Mouse (Mus musculus): Measurements from ENCODE around the gene Itgae. TPM values are rescaled to one million over a fixed set of nuclear protein-coding genes. Genes with fewer than 3 reads are reported as not detected.

Itgae gene
- total and polyA plus RNA-seq, 3 experiments, result 0.17 to 0.26 (median 0.21) TPM

GRCm38 (mm10) chr11:73137591-73138501 is 47.5 kb downstream of the Itgae start, which contains the start of gene Haspin:
Gene Haspin, minus strand, starts transcription at chr11:73138294.
- Histone ChIP-seq H3K4me3 (replicated peaks in 1 of 3; ENCODE audit: low read depth in 2 of 3, low read length in 2 of 3, poor library complexity in 1 of 3) (peak within 1 kb of the TSS; percentile 80 to 97 (median 93)), H3K79me2 (replicated peaks; ENCODE audit: control insufficient read depth, extremely low read depth, insufficient read depth, poor library complexity, severe bottlenecking) (peaks cover 50% of the 10 kb centered on the region), H3K4me1 (ENCODE audit: control insufficient read depth in 1 of 2, insufficient read depth in 2 of 2) (peaks cover 6 to 40% of the 10 kb centered on the region in 2 experiments; a peak in 2 of 4 replicates), H3K36me3 (replicated peaks in 1 of 2; ENCODE audit: control insufficient read depth in 1 of 2, insufficient read depth in 1 of 2, low read length in 1 of 2) (peaks cover 0 to 23% of the 10 kb centered on the region in 2 experiments), H3K9ac (ENCODE audit: insufficient read depth, low read depth) (peak within 1 kb of the TSS; percentile 89), H3K27ac (ENCODE audit: insufficient read depth, low read depth) (peak within 1 kb of the TSS; percentile 1; the same call in 1 of the 2 replicates), H3K27me3 (replicated peaks) (peaks cover 6% of the 10 kb centered on the region), H3K4me2 (ENCODE audit: insufficient read depth, low read depth, poor library complexity, severe bottlenecking) (peak within 1 kb of the TSS; percentile 99), H3K9me3 (replicated peaks; ENCODE audit: low read length) (no peaks in the 10 kb centered on the region)
- in situ Hi-C loops (cut with MboI; ENCODE audit: low pct_ligation_motif_present, low pct_unique_long_range_greater_than_20kb, low sequenced_read_pairs) (loop anchor here (10.0 to 25.0 kb wide), 2 partner anchors 147 to 1224 kb away; partner anchors contain the start of genes Olfr411 and Olfr412), dilution Hi-C loops (cut with MboI; ENCODE audit: extremely low pct_ligation_motif_present, extremely low pct_unique_long_range_greater_than_20kb, low sequenced_read_pairs) (no loop called here)
- peak; percentile 93 for DNase-seq (ENCODE audit: extremely low read depth)
- no peak for TF ChIP-seq ZNF384 (IDR thresholded peaks at IDR 0.05; ENCODE audit: low read depth, low read length)
- TF ChIP-seq MAX (IDR thresholded peaks at IDR 0.05; ENCODE audit: low read length), result peak; percentile 53; the same call in 1 of the 2 replicates
- no peak for TF ChIP-seq PAX5 (IDR thresholded peaks at IDR 0.05; ENCODE audit: low read length)
- peak; percentile 78; the same call in 1 of the 2 replicates for TF ChIP-seq MEF2A (IDR thresholded peaks at IDR 0.05; ENCODE audit: borderline replicate concordance, low read depth, low read length)
- TF ChIP-seq RCOR1 (conservative IDR thresholded peaks at IDR 0.05; ENCODE audit: low read depth, low read length), result no peak
- TF ChIP-seq E2F4 (IDR thresholded peaks at IDR 0.05; ENCODE audit: insufficient replicate concordance, low read depth, low read length), result peak; percentile 74; the same call in 1 of the 2 replicates
- TF ChIP-seq TCF12 (IDR thresholded peaks at IDR 0.05; ENCODE audit: low read depth, low read length), result peak; percentile 95
- TF ChIP-seq ETS1 (conservative IDR thresholded peaks at IDR 0.05; ENCODE audit: low read depth, low read length), result no peak
- TF ChIP-seq RAD21 (IDR thresholded peaks at IDR 0.05; ENCODE audit: low read depth, low read length), result peak; percentile 75
- no peak for TF ChIP-seq JUND (conservative IDR thresholded peaks at IDR 0.05; ENCODE audit: low read depth, low read length)
- TF ChIP-seq NELFE (IDR thresholded peaks at IDR 0.05; ENCODE audit: low read depth, low read length), result peak; percentile 95
- no peak for TF ChIP-seq CHD1 (IDR thresholded peaks at IDR 0.05; ENCODE audit: low read depth, low read length)
- TF ChIP-seq USF2 (conservative IDR thresholded peaks at IDR 0.05; ENCODE audit: low read depth, low read length), result no peak
- peak; percentile 96 for TF ChIP-seq SMC3 (IDR thresholded peaks at IDR 0.05; ENCODE audit: low read depth, low read length)
- peak; percentile 100 for TF ChIP-seq CHD2 (IDR thresholded peaks at IDR 0.05; ENCODE audit: low read length)
- peak; percentile 86 for TF ChIP-seq ELF1 (IDR thresholded peaks at IDR 0.05; ENCODE audit: low read depth, low read length)
- peak; percentile 74; the same call in 1 of the 2 replicates for TF ChIP-seq IRF4 (IDR thresholded peaks at IDR 0.05; ENCODE audit: low read depth, low read length)
- TF ChIP-seq ZMIZ1 (IDR thresholded peaks at IDR 0.05; ENCODE audit: low read depth, low read length), result peak; percentile 84
- TF ChIP-seq SIN3A (IDR thresholded peaks at IDR 0.05; ENCODE audit: low read length), result peak; percentile 98
- TF ChIP-seq TBP (conservative IDR thresholded peaks at IDR 0.05; ENCODE audit: low read depth, low read length), result peak; percentile 51
- peak; percentile 37 to 99; a peak in 3 of 4 replicates for TF ChIP-seq CTCF (conservative IDR thresholded peaks at IDR 0.05 in 1 of 2, IDR thresholded peaks at IDR 0.05 in 1 of 2; ENCODE audit: low read depth in 2 of 2, low read length in 2 of 2)
- TF ChIP-seq POLR2AphosphoS2 (IDR thresholded peaks at IDR 0.05; ENCODE audit: low read depth, low read length), result peak; percentile 71; the same call in 1 of the 2 replicates
- TF ChIP-seq USF1 (IDR thresholded peaks at IDR 0.05; ENCODE audit: low read depth, low read length), result no peak
- TF ChIP-seq BHLHE40 (IDR thresholded peaks at IDR 0.05; ENCODE audit: low read depth, low read length), result no peak; the same call in 1 of the 2 replicates
- peak; percentile 86; the same call in 1 of the 2 replicates for TF ChIP-seq MAFK (IDR thresholded peaks at IDR 0.05; ENCODE audit: insufficient replicate concordance, low read length)
- no peak for TF ChIP-seq EP300 (IDR thresholded peaks at IDR 0.05; ENCODE audit: low read length)
- no peak for TF ChIP-seq ZC3H11A (IDR thresholded peaks at IDR 0.05; ENCODE audit: low read depth, low read length)
- peak; percentile 72; the same call in 1 of the 2 replicates for TF ChIP-seq KAT2A (IDR thresholded peaks at IDR 0.05; ENCODE audit: insufficient replicate concordance, low read length)
- peak; percentile 89 for TF ChIP-seq MXI1 (IDR thresholded peaks at IDR 0.05; ENCODE audit: low read depth, low read length)
- TF ChIP-seq MYC (IDR thresholded peaks at IDR 0.05; ENCODE audit: low read depth, low read length), result 0 out of 2 replicates have a peak, but pooled peaks have one; percentile 53
- peak; percentile 52 for TF ChIP-seq UBTF (IDR thresholded peaks at IDR 0.05; ENCODE audit: low read depth, low read length)
- TF ChIP-seq HCFC1 (IDR thresholded peaks at IDR 0.05; ENCODE audit: low read depth, low read length), result peak; percentile 88
- TF ChIP-seq JUN (IDR thresholded peaks at IDR 0.05; ENCODE audit: insufficient read depth, low read depth, low read length), result no peak
- no peak for TF ChIP-seq MAZ (IDR thresholded peaks at IDR 0.05; ENCODE audit: low read depth, low read length)
- TF ChIP-seq ZKSCAN1 (IDR thresholded peaks at IDR 0.05; ENCODE audit: borderline replicate concordance, low read depth, low read length), result no peak
- no peak for TF ChIP-seq GABPA (IDR thresholded peaks at IDR 0.05; ENCODE audit: insufficient replicate concordance, low read depth, low read length)
- peak; percentile 67 for TF ChIP-seq NRF1 (IDR thresholded peaks at IDR 0.05; ENCODE audit: low read depth, low read length)

Measured in CH12.LX (cell line).